Mouse (Mus musculus) forebrain, embryonic 11.5 days (tissue): ENCODE measurements around the gene Frmpd2. TPM values are rescaled to one million over a fixed set of nuclear protein-coding genes. Genes with fewer than 3 reads are reported as not detected.

Source experiments
- ATAC-seq: fragments of 200-750 bp; cut with Nextera tagmentation; replicated peaks from 2 replicates; pipeline ENCODE4 v1.8.0; 2017; ENCODE audit warnings: moderate TSS enrichment; ENCODE audit not compliant: low FRiP score
- DNase-seq: peaks from one replicate; pipeline ENCODE4 v3.0.0-alpha.2; 2017; ENCODE audit warnings: low spot score
- H3K27ac ChIP-seq: fragments of 300-500 bp; sonication (generic); 2 replicates; pipeline ENCODE4 v1.5.1; 2014; ENCODE audit warnings: low read depth, low read length
- H3K27me3 ChIP-seq: fragments of 300-500 bp; sonication (generic); 2 replicates; pipeline ENCODE4 v1.6.1; 2014; ENCODE audit warnings: mild to moderate bottlenecking, low read length, mixed read lengths; ENCODE audit not compliant: control insufficient read depth, insufficient read depth
- H3K36me3 ChIP-seq: fragments of 300-500 bp; sonication (generic); 2 replicates; pipeline ENCODE4 v1.6.1; 2014; ENCODE audit warnings: mild to moderate bottlenecking, low read length, moderate library complexity, mixed read lengths; ENCODE audit not compliant: control insufficient read depth, insufficient read depth
- H3K4me1 ChIP-seq: fragments of 300-500 bp; sonication (generic); replicated peaks from 2 replicates; pipeline ENCODE4 v1.6.1; 2014; ENCODE audit warnings: low read length, mixed read lengths; ENCODE audit not compliant: control insufficient read depth, insufficient read depth
- H3K4me2 ChIP-seq: fragments of 300-500 bp; sonication (generic); 2 replicates; pipeline ENCODE4 v1.6.1; 2014; ENCODE audit warnings: low read depth, mild to moderate bottlenecking, low read length, moderate library complexity, mixed read lengths; ENCODE audit not compliant: severe bottlenecking
- H3K4me3 ChIP-seq: fragments of 300-500 bp; sonication (generic); 2 replicates; pipeline ENCODE4 v1.5.1; 2014; ENCODE audit warnings: low read depth, low read length
- H3K9ac ChIP-seq: fragments of 300-500 bp; sonication (generic); 2 replicates; pipeline ENCODE4 v1.6.1; 2014; ENCODE audit warnings: low read length
- H3K9me3 ChIP-seq: fragments of 300-500 bp; sonication (generic); 2 replicates; pipeline ENCODE4 v1.6.1; 2016; ENCODE audit warnings: low read length, mixed read lengths; ENCODE audit not compliant: control insufficient read depth
- WGBS: fragments of 180-500 bp; shearing (Covaris S2); extraction: QIAGEN DNeasy Blood & Tissue Kit; methylation state at CpG from one replicate; pipeline ENCODE4 v1.1.7; 2014; 5-methylcytosine and 5-hydroxymethylcytosine counted together
- polyA plus RNA-seq: library from polyadenylated mRNA; unstranded; fragments of >200 nt; fragmentation: Nextera tagmentation; extraction: Ambion mirVana; gene quantifications from 2 replicates; pipeline ENCODE4 v1.2.1, GENCODE M21; 2014

The Frmpd2 gene
- polyA plus RNA-seq, 1 experiment from 2014 or later: 0.05 TPM

GRCm38 (mm10) chr14:33495226-33495625 is 23.7 kb downstream of the Frmpd2 start:
- H3K9me3 ChIP-seq: no peaks in the 10 kb centered on the region
- no peaks in the 10 kb centered on the region for H3K27me3 ChIP-seq
- no peak overlapping the region for H3K4me3 ChIP-seq
- no peaks in the 10 kb centered on the region for H3K4me1 ChIP-seq
- WGBS: 62% methylated on average over 4 of the region's 4 CpGs
- H3K27ac ChIP-seq: no peak overlapping the region
- H3K36me3 ChIP-seq: no peaks in the 10 kb centered on the region
- H3K9ac ChIP-seq: no peak overlapping the region
- no peak for ATAC-seq
- DNase-seq: no peak
- no peak overlapping the region for H3K4me2 ChIP-seq

GRCm38 (mm10) chr14:33497418-33497817 is 25.9 kb downstream of the Frmpd2 start:
- no peak overlapping the region for H3K4me2 ChIP-seq
- no peak overlapping the region for H3K27ac ChIP-seq
- ATAC-seq: no peak
- no peak for DNase-seq
- no peak overlapping the region for H3K9ac ChIP-seq
- no peaks in the 10 kb centered on the region for H3K36me3 ChIP-seq
- H3K9me3 ChIP-seq: no peaks in the 10 kb centered on the region
- H3K27me3 ChIP-seq: no peaks in the 10 kb centered on the region
- H3K4me1 ChIP-seq: no peaks in the 10 kb centered on the region
- WGBS: 82% methylated on average over 5 of the region's 5 CpGs
- H3K4me3 ChIP-seq: no peak overlapping the region

GRCm38 (mm10) chr14:33498849-33499248 is 27.4 kb downstream of the Frmpd2 start:
- Histone ChIP-seq H3K4me2 (no peak overlapping the region), H3K36me3 (no peaks in the 10 kb centered on the region), H3K4me1 (no peaks in the 10 kb centered on the region), H3K4me3 (no peak overlapping the region), H3K9ac (no peak overlapping the region), H3K9me3 (no peaks in the 10 kb centered on the region), H3K27ac (no peak overlapping the region), H3K27me3 (no peaks in the 10 kb centered on the region)
- DNase-seq (no peak), ATAC-seq (no peak)
- 64% methylated on average over 3 of the region's 3 CpGs for WGBS

- H3K27ac ChIP-seq: no peak overlapping the region
- no peaks in the 10 kb centered on the region for H3K27me3 ChIP-seq
- no peak overlapping the region for H3K4me2 ChIP-seq
- H3K36me3 ChIP-seq: no peaks in the 10 kb centered on the region
- H3K9ac ChIP-seq: no peak overlapping the region
- no peak overlapping the region for H3K4me3 ChIP-seq
- no peaks in the 10 kb centered on the region for H3K9me3 ChIP-seq
- no peaks in the 10 kb centered on the region for H3K4me1 ChIP-seq
- no peak for DNase-seq
- no peak for ATAC-seq
- 80% methylated on average over 10 of the region's 10 CpGs for WGBS
Measured at GRCm38 (mm10) chr14:33500631-33501030, 29.1 kb downstream of the Frmpd2 start.

GRCm38 (mm10) chr14:33503311-33503710 is 31.8 kb downstream of the Frmpd2 start:
- no peaks in the 10 kb centered on the region for H3K36me3 ChIP-seq
- H3K27ac ChIP-seq: no peak overlapping the region
- no peaks in the 10 kb centered on the region for H3K9me3 ChIP-seq
- ATAC-seq: no peak
- no peak overlapping the region for H3K4me3 ChIP-seq
- no peak overlapping the region for H3K9ac ChIP-seq
- DNase-seq: no peak
- 87% methylated on average over 9 of the region's 9 CpGs for WGBS
- no peaks in the 10 kb centered on the region for H3K27me3 ChIP-seq
- no peak overlapping the region for H3K4me2 ChIP-seq
- H3K4me1 ChIP-seq: no peaks in the 10 kb centered on the region

GRCm38 (mm10) chr14:33506696-33507095 is 35.2 kb downstream of the Frmpd2 start:
- Histone ChIP-seq H3K4me2 (no peak overlapping the region), H3K27ac (no peak overlapping the region), H3K9ac (no peak overlapping the region), H3K9me3 (no peaks in the 10 kb centered on the region), H3K27me3 (no peaks in the 10 kb centered on the region), H3K4me1 (no peaks in the 10 kb centered on the region), H3K4me3 (no peak overlapping the region), H3K36me3 (no peaks in the 10 kb centered on the region)
- DNase-seq (no peak), ATAC-seq (no peak)
- 72% methylated on average over 4 of the region's 4 CpGs for WGBS

- WGBS: 88% methylated on average over 1 of the region's 1 CpGs
- Histone ChIP-seq H3K27me3 (no peaks in the 10 kb centered on the region), H3K27ac (no peak overlapping the region), H3K9me3 (no peaks in the 10 kb centered on the region), H3K36me3 (no peaks in the 10 kb centered on the region), H3K9ac (no peak overlapping the region), H3K4me3 (no peak overlapping the region), H3K4me1 (no peaks in the 10 kb centered on the region), H3K4me2 (no peak overlapping the region)
- ATAC-seq (no peak), DNase-seq (no peak)
Measured at GRCm38 (mm10) chr14:33508660-33509059, 37.2 kb downstream of the Frmpd2 start.

- Histone ChIP-seq H3K27ac (no peak overlapping the region), H3K36me3 (no peaks in the 10 kb centered on the region), H3K4me3 (no peak overlapping the region), H3K9ac (no peak overlapping the region), H3K9me3 (no peaks in the 10 kb centered on the region), H3K4me2 (no peak overlapping the region), H3K4me1 (no peaks in the 10 kb centered on the region), H3K27me3 (no peaks in the 10 kb centered on the region)
- ATAC-seq (no peak), DNase-seq (no peak)
- 75% methylated on average over 5 of the region's 5 CpGs for WGBS
Measured at GRCm38 (mm10) chr14:33513877-33514276, 42.4 kb downstream of the Frmpd2 start.

- H3K4me1 ChIP-seq: no peaks in the 10 kb centered on the region
- no peak for ATAC-seq
Measured at GRCm38 (mm10) chr14:33514756-33515285, 43.3 kb downstream of the Frmpd2 start.

More at GRCm38 (mm10) chr14:33514756-33515285, 43.3 kb downstream of the Frmpd2 start:
- Histone ChIP-seq H3K36me3 (no peaks in the 10 kb centered on the region), H3K9ac (no peak overlapping the region), H3K4me3 (no peak overlapping the region), H3K4me2 (no peak overlapping the region), H3K27me3 (no peaks in the 10 kb centered on the region), H3K9me3 (no peaks in the 10 kb centered on the region), H3K27ac (no peak overlapping the region)
- 86% methylated on average over 6 of the region's 6 CpGs for WGBS
- DNase-seq: no peak
